Mouse (Mus musculus) erythroid progenitor cell, adult 5-6 weeks (primary cell): Measurements from ENCODE around the gene Isx. TPM values are rescaled to one million over a fixed set of nuclear protein-coding genes. Genes with fewer than 3 reads are reported as not detected.

Source experiments
- ATAC-seq: replicated peaks from 2 replicates; pipeline ENCODE4 v1.8.0; 2016; ENCODE audit warnings: moderate number of reproducible peaks, mild to moderate bottlenecking, moderate TSS enrichment, inconsistent platforms; ENCODE audit not compliant: poor library complexity, low FRiP score, severe bottlenecking
- total RNA-seq, 2 experiments: library from RNA; stranded (forward) in 1 of 2; stranded (reverse) in 1 of 2; fragments of 150-400 nt in 1 of 2; fragments of 186-747, 209-891 nt in 1 of 2; gene quantifications; 2 replicates each; pipeline versions ENCODE4 v1.2.3 to v1.2.4; 2015 to 2017; ENCODE audit warnings: low replicate concordance in 2 of 2

Gene Isx
- total RNA-seq, 2 experiments from 2014 or later = not detected

GRCm38 (mm10) chr8:74896302-74896701 is 23.3 kb downstream of the Isx start:
- no peak for ATAC-seq

- ATAC-seq = no peak
Observed at GRCm38 (mm10) chr8:74897315-74897714, 24.3 kb downstream of the Isx start.

DNA sequence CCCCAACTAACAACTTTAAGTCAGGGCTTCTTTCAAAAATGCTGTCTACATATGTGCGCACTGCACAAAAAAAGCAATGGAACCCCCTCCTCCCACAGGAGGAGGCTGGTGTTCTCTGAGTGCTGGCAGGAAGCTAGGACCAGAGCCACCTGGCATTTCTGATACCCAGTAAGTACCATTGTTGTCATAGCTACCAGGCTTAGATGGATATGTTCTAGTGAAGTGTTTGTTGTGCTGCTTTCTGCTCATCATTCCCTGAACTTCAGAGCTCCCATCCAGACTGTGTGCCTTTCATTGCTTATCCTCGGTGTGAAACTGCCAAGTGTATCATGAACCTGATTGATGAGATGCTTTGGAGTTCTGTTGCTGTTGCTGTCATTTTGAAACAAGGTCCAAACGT is 26.8 kb downstream of the Isx start:
- no peak for ATAC-seq

DNA sequence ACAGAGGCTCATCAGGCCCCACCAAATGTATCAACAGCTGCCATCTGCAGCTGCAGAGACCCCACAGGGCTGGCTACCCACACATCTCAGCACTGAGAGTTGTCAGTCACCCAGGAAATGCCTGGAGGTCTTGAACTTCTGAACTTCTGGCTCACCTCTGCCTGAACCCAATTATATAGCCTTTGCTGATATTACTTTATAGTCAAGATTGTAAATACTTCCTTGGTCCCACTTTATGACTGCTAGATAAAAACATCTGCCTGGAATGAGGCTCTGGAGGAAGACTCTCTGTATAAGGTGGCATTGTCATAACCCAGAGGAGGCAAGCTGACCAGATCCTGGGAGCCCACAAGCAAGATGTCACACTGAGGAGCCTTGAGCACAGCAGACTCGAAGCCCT is 28.8 kb downstream of the Isx start:
- ATAC-seq = no peak

- ATAC-seq = no peak
Observed at GRCm38 (mm10) chr8:74903054-74903842, 30.3 kb downstream of the Isx start.

DNA sequence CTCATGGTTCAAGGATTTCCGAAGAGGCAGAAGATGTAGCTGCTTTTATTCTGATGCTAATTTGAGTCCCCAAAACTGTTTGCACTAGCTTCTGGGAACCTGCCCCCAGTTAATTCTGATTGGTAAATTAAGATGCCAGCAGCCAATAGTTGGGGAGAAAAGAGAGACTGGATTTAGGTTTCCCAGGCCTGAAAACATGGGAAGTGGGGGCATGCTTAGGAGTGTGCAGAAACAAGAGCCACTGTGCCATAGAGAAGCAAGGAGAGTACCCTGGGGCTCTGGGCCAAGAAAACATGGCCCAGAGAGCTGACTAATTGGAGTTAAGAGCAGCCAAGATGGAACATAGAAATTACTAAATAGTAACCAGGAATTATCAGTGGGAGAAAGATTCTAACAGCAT is 33.4 kb downstream of the Isx start:
- ATAC-seq = no peak

GRCm38 (mm10) chr8:74910708-74911107 is 37.7 kb downstream of the Isx start:
- ATAC-seq = no peak

GRCm38 (mm10) chr8:74920691-74921421 is 47.9 kb downstream of the Isx start:
- no peak for ATAC-seq

- ATAC-seq = no peak
Observed at GRCm38 (mm10) chr8:74921882-74922518, 49.0 kb downstream of the Isx start.

DNA sequence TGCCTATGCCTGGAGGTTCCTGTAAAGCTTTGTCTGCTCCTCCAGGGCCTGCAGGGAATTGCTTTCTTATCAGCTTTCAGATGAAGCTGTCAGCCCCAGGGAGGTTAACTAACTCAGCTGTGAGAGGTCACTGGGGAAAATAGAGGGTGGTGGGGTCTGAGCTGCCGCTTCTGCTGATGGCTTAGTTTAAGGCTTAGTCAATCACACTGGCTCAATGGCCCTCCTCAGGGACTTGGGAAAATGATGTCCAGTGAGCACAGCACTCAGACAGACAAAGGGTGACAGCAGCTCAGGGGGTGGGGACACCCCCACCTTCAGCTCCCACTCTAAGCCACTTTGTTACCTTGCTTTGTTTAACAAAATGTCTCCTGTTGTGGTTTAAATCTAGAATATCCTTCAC is 55.0 kb downstream of the Isx start:
- no peak for ATAC-seq

- ATAC-seq = no peak
Observed at GRCm38 (mm10) chr8:74930731-74931130, 57.8 kb downstream of the Isx start.

GRCm38 (mm10) chr8:74935308-74935707 is 62.3 kb downstream of the Isx start:
- no peak; the same call in 1 of the 2 replicates for ATAC-seq

DNA sequence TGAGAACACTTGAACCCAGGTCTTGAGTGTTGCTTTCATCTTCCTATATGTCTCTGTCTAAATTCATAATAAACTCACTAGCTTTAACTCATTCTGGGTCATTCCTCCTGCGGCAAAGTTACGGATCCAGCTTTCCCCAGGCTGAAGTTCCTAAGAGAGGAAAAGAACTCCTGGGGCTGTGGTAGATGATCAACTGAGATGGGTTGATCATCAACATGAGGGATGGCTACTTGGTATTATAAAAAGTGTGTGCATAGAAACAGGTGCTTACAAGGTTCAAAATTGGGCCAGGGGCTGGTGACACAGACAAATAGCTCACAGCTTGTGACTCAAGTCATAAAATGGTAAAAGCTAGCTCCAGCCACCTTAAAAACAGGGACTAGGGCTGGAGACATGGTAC is 63.7 kb downstream of the Isx start:
- no peak for ATAC-seq

GRCm38 (mm10) chr8:74942056-74942455 is 69.1 kb downstream of the Isx start:
- ATAC-seq = no peak

Other genes starting within 250 kb of the Isx start
- 63.7 and 87.2 TPM in 2 replicates for gene Hmgxb4, start 120.2 kb downstream of the Isx start, total RNA-seq (2015; ENCODE audit: low replicate concordance)
- 40.6 and 65.0 TPM in 2 replicates for gene Hmgxb4, start 120.2 kb downstream of the Isx start, total RNA-seq (2017; ENCODE audit: low replicate concordance)
- 17.3 and 18.0 TPM in 2 replicates for gene Tom1, start 160.5 kb downstream of the Isx start, total RNA-seq (2015; ENCODE audit: low replicate concordance)
- 4.4 and 9.5 TPM in 2 replicates for gene Tom1, start 160.5 kb downstream of the Isx start, total RNA-seq (2017; ENCODE audit: low replicate concordance)
- 66.7 and 90.8 TPM in 2 replicates for gene Hmox1, start 220.4 kb downstream of the Isx start, total RNA-seq (2015; ENCODE audit: low replicate concordance)
- 68.0 and 100 TPM in 2 replicates for gene Hmox1, start 220.4 kb downstream of the Isx start, total RNA-seq (2017; ENCODE audit: low replicate concordance)
- 54.1 and 104 TPM in 2 replicates for gene Mcm5, start 236.4 kb downstream of the Isx start, total RNA-seq (2015; ENCODE audit: low replicate concordance)
- 166 and 198 TPM in 2 replicates for gene Mcm5, start 236.4 kb downstream of the Isx start, total RNA-seq (2017; ENCODE audit: low replicate concordance)